Mouse (Mus musculus): ENCODE measurements around the gene Cdca7l.
"Not testable (repeated sequence)": the region's sequence is repeated elsewhere in the genome, so short reads cannot be mapped to it uniquely, and the experiment has no call there.

Cdca7l gene

DNA sequence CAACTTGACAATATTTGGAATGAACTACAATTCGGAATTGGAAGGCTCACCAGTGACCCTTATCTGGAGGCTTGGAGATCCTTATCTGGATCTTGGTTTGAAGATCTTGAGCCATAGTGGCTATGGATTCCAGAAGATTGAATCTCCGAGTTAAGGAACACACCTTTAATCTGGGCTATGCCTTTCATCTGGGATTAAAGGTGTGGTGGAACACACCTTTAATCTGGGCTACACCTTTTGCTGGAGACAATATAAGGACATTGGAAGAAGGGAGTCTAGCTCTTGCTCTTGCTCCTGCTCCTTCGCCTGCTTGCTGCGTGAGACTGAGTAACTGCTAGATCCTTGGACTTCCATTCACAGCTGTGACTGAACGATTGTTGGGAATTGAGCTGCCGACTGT is at the start of gene Cdca7l:
TSS of gene Cdca7l (plus strand) at position 301 of the 400 bp plus-strand sequence.
- DNase-seq = not testable (repeated sequence)

DNA sequence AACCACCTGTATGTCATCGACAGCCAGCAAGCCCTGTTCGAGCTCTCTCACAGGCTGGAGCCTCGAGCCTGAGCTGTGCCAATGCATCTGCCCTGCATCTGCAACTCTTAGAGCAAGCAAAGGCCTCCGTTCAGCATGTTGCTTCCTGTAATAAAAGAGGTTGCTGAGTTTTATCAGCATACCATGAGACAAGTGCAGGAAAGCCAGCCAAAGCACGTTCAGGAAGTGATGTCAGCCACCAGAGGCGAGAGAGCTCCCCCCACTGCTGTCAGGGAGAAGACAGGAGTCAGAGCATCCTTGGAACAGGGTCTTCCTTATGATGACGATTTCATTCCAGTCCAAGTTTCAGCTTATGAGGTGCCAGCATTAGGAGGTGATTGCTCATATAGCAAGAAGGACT is 48.1 kb upstream of the Cdca7l start:
- peak; percentile 34 to 43 for DNase-seq

DNA sequence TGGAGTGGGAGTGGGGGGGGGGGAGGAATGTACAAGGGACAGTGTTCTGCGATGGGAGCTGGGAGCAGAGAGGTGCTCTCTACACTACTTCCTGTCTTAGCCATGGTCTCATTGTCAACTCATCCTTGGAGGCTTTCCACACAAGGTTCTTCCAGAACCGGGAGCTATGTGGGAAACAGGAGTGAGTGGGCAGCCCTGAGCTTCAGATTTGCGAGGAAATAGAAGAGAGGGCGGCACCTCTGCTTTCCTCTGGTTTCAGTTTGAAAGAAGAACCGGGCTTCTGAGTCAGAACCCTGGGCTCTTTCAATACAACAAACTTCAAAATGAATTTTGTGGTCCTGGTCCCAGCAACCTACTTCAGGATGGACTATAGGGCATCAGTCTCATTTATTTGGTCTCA is 43.7 kb upstream of the Cdca7l start:
- DNase-seq = no peak

DNA sequence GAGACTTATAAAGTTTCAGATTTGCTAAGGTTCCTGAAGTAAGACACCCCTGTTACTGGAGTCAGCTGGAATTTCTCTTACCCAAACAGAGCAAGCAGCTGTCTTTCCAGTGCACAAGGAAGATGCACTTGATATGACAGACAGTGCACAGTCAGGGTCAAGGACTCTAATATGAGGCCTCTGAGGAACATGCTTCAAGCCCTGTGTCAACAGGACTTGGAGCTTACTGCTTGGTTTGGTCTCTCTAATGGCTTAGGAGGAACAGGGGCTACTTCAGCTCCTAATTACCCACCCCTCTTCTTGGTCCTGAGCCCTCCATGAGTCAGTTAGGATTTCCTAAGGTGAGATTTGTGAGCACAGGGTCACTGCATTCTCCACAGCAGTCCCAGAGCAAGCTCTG is 43.2 kb upstream of the Cdca7l start:
- no peak for DNase-seq

DNA sequence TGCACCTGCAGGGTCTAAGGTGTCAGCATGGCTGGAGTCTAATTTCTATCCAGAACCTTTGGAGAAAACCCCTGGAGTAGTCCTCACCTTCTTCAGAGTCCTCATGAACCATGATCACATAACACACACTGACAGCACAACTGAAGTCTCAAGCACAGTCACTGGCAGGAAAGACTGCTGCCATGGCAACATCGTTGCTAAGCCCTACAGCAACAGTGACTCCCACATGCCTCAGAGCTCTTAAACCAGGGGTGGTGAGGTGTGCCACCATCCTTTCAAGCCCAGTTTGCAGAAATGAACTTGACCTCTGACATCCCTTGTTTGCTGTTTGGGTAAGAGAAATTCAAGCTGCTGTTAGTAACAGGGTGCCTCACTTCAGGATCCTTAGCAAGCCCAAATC is 42.4 kb upstream of the Cdca7l start:
- peak; percentile 24 to 27 for DNase-seq

DNA sequence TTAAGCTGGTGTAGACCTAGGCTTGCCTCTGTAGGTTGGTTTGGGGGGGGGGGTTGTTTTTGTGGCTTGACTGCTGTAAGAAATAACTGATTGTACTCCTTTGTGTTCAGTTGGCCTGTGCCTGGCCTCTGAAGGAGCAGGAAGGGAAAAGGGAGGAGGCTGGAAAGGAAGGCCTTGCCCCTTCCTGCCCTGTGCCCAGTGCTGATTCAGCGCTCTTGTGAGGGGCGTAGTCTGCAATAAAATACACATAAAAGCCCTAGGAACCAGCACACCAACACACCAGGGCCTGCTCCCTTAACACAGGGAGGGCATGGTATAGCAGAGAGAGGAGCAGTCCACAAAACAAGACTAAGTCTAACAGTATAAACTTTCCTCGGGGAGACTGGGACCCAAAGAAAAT is 40.8 kb upstream of the Cdca7l start:
- DNase-seq = peak; percentile 47 to 61

DNA sequence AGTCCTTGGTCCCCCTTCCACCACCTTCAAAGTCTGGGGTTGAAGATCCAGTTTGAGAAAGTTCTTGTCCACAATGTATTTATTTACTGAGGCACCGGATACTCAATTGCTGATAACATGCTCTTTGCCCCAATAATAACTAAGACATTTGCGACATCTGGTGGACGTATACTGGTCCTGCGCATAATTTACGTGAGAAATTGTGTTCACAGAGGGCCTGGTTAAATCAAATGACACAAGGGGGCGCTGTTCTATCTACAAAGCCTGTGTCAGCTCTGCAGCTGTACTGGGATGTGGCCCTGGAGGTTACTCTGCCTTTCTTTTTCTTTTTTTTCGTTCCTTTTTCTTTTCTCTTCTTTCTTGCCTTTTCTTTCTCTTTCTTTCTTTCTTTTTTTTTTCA is 39.2 kb upstream of the Cdca7l start:
- peak; percentile 83 to 85 for DNase-seq

DNA sequence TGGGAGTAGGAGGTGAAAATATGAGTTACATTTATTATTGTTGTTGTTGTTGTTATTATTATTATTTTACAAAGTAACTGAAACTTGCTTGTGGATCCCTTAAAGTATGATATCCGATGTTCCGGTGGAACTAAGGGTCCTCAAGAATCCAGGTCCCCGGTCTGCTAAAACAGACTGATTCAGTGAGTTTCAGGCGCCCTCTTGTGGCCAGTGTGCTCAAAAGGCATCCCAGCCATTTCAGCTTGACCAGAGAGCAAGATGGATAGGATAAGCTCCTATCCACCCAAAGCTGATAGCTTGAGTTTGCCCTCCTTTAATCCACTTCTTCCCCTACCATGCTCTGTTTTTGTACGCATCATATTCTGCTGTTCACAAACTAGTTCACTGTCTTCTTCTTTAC is 35.0 kb upstream of the Cdca7l start:
- peak; percentile 66 to 89 for DNase-seq

DNA sequence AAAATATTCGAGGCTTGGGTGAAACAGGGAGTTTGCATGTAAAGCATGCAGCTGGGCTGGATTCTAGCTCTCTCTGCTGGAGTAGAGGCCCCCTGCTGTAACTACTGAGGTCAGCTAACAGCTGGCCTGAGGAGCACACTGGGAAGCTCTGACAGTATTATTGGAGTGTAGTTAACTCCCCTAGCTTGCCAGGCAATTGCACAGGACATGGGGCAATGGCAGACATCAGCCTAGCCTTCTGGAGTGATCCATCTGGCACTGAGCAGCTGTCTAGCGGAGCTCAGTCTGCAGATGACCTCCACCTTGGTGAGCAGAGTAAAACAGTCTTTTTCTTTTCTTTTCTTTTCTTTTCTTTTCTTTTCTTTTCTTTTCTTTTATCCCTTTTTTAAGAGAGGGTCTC is 33.9 kb upstream of the Cdca7l start:
- DNase-seq = no peak

DNA sequence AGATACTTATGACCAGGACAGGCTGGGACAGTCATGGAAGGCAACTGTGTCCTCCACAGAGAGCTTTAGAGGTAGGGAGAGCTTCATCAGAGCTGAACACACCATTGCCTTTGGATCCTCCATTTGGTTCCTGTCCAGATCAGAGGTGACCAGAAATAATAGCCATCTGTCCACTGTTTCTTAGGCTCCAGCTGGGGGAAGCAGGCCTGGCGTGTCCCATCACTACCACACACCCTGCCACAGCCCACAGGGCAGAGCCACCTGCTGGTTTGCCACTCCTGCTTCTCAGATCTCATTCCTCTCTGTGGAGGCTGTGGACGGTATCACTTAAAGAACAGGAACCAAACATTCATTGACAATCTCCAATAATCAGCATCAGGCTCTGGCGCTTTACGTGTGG is 32.9 kb upstream of the Cdca7l start:
- DNase-seq = no peak

DNA sequence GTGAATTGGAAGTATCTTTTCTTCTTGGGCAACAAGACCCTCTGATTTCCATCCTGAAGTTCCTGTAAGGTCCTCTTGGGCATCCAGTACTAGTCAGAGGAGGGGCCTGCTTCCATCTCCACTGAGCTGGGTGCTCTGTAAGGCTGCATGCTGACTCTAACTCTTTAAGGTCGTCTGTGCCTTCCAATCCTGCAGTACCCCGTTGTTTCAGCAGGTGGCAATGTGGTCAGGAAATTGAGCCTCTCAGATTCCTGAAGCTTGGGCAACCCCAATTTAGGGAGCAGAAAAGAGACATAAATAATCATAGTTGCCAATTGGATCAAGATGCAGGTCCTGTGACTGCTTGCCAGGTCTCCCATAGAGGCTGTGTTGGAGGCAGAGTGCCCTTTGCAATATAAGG is 31.5 kb upstream of the Cdca7l start:
- DNase-seq = peak; percentile 35 to 83

DNA sequence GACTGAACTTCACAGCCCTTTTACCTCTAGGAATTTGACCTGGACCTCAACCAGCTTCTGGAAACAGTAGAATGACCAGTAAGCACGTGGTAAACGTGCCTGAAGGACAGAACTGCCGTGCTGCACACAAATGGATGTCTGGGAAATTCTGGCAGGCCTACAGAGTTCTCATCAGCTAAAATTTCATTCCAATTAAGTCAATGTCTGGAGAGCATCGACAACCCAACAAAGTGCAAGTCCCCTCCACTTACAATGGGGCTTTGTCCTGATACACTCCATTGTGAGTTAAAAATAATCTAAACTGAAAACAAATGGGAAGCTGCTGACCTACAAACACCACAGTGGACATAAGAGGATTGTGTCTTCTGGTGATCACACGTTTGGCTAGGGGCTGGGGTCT is 27.2 kb upstream of the Cdca7l start:
- no peak for DNase-seq

DNA sequence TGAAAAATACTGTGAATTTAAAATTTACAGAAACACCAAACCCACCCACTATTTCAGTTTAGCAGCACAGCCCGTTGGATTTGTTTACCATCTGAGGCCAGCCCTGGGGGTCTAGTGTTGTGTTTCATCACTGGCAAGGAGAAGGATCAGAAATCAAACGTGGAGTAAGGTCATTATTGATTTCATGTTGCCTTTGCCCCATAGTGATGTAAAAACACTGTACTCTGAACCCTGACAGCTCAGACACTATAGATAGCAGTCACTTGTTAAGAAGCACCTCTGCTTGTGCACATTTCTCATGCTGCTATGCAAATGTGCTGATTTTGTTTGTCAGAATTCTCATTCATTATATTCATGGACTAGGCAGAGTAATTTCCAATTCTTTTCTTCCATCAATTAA is 22.7 kb upstream of the Cdca7l start:
- no peak for DNase-seq

DNA sequence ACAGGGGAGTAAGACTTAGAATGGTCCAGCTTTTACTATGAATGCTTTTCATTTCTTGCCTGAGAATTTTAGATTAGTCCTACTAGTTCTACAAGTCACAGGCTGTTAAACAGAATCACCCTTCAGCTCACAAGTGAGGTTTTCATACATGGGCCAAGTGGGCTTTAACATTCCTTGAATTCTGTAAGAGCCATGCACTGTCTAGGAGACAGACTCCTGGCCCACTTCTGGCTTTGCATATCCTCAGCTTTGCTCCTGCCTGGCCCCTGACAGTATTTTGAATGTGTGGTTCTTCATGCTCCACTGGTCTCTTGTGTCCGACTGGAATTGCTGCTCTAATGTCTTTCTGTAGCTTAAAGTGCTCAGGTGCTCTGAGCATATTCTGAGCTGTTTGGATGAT is 20.7 kb upstream of the Cdca7l start:
- DNase-seq = no peak

DNA sequence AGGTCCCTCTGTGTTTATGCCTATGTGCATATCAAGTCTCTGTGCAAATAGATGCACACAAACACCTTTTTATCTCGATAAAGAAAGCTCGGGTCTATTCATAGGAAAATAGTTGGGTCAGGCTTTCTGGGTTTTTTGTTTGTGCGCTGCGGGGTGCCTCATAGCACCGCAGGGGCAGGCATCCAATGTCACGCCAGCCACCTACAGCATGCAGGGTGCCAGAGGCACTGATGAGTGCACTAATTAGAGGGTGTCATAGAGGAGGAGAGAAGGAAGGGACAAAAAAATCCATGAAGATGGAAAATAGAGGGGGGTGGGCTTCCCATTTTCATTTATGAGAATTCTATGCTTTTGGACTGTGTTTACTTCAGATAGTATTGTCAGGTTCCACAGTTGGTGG is 17.5 kb upstream of the Cdca7l start:
- no peak for DNase-seq

DNA sequence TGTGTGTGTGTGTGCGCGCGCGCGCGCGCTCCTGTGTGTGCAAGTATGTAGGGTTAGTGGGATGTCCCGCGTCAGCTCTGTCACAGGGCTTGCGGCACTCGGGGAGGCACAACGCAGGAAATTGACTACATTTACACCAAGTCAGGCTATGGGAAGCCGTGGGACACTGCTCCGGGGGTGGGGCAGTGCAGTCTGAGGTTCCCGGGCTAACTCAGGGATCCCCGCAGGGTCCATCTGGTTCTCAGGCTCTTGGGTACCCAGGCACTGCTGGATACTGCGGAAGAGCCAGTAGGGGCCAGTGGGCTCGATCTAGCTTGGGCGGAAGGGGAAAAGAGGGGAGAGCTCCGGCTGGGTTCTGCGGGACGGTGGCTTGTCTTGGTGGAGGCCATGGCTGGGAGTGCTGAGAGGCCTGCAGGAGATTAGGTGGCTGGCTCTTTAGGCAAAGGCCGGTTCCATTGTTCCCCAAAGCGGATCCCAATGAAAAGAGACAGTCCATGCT is 15.5 kb upstream of the Cdca7l start:
- no peak for DNase-seq

DNA sequence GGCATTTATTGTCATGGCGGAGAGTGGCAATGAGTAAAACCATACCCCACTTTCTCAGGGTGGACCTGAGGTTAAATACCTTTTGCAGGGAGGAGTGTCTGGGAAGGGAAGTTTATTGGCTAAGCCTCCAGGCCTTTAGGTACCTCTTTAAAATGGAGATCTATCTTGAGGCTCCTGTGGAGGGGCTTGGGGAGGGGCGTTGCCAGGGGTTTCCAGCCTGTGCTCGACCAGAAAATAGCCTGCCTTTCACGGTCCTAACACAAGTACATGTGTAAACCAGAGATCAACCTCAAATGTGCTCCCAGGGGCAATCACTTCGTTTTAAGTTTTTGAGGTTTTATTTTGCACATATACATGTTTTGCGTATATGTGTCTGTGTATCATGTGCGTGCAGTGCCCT is 15.1 kb upstream of the Cdca7l start:
- no peak for DNase-seq

DNA sequence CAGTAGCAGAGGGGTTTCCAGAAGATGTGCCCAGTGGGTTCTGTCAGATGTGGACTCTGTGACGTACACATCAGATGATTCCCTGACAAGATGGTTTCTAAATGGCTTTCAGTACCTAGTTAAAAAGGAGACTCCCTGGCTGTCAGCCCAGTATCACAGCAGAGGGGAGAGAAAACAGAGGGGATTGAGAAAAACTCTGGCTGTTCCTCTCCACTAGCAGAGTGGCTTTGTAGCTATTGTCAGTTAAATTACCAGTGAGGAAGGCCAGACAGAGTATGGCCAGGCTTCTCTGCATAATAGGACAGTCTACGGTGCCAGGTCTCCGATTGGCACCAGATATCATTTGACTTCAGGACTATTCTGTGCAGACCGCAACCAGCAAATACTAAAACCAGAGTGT is 8.8 kb upstream of the Cdca7l start:
- DNase-seq = no peak

DNA sequence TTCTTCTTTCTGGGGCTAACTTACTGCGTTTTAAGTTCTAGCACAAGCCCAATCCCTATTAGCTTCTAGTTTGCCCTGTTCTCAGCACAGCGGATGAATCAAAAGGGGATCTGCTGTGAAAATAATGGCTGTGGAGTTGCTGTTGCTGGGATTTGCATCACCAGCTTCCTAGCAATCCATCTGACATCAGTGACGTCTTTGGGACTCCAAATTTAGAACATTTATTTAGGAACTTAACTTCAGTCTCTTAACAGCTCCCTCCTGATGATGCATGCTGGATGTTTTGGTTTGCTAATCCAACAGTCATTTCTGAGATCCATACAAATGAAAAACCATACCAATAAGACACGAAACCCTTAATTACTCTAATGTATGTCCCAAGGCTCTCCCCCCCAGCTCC is 1.5 kb downstream of the Cdca7l start:
- DNase-seq = no peak

DNA sequence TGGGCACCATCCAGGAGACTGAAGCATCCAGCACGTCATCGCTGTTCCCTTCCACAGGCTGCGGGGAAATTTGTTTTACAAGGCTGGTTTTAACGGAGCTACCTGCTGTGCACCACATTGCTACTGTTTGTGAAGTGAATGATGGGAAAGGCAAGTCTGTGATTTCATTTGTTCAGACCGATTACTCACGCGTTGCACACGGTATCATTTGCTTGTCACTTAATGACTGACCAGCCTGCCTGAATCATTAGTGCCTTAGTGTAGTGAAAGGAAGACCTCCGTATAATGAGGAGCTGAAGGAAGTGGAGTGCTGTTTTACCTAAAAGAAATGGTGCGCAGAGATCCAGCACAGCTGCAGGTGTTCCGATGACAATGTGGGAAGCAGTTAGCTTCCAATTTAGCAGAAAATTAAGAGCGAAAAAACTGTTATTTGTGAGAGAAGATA is 1.9 kb downstream of the Cdca7l start:
- DNase-seq = no peak

DNA sequence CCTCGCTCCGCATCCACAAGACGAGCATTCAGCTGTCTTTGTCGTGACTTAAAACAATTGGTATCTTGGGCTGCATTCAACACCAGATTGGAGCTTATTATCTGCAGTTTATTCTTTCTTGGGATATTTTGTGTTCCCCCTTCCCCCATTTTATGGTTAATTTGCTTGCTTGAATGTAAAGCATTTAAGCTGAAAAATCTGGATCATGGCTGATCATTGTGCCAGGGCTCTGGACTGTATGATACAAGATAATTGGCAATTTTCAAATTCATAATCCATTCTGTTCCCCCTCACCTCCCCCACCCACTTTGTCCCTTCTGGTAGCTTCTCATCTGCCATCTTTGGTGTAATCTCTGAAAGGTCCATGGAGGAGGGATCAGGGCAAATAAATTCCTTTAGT is 2.4 kb downstream of the Cdca7l start:
- DNase-seq = no peak

DNA sequence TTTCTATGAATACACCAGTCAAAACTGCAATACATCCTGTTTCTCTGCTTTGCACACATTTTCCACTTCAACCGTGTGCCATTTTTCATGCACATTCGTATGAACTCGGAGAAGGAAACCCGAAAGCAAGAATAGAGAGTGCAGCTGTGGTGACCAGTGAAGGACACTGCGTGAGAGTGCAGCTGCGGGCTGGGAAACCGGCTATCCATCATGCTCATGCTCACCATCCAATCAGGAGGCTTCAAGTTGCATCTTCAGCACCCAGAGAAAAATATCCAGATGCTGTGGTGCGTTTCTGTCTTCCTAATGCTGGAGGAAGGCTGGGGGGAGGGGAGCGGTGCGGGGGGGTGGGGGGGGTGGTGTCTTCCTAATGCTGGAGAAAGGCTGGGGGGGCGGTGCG is 3.5 kb downstream of the Cdca7l start:
- no peak for DNase-seq

DNA sequence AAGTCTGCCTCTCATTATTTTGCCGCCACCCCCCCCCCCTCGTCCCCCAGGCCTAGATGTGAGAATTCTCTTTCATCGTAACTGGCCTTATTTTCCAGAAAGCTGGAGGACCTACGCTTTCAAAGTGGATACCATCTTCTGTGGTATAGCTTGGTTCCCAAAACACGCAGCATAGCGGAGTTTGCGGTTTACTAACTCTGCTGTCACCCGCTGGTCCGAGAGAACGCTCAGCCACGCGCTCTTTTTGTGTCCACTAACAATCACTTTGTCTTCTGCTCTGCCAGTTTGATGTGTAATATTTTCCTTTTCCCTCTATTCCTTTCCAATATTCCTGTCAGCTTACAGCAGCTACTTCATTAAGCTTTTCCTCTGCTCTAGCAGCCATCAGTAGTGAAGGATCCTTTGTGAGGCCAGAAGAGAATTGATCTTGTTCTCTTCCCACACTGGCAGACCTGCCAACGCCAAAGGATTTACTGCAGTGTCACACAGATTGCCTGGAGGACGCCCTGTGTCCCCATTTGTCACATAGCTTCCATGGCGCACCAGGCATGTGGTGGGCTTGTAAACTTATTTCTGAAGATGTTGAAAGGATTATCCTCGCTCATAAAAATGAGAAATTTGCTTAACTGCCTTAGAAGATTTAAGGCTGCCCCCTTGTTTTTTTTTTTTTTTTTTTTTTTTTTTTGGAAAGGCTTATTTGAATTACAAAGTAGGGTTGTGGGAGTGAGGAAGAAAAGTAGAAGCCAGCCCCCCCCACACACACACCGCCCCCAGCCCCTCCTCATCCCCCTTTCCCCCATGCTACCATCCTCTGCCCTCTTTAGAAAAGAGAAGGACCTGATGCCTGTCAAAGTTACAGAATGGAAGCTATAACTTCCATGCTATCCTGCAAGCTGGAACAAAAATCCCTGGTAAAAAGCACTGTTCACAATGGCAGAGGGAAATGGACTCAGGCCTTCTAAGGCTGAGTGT is 4.6 kb downstream of the Cdca7l start:
- DNase-seq = no peak

DNA sequence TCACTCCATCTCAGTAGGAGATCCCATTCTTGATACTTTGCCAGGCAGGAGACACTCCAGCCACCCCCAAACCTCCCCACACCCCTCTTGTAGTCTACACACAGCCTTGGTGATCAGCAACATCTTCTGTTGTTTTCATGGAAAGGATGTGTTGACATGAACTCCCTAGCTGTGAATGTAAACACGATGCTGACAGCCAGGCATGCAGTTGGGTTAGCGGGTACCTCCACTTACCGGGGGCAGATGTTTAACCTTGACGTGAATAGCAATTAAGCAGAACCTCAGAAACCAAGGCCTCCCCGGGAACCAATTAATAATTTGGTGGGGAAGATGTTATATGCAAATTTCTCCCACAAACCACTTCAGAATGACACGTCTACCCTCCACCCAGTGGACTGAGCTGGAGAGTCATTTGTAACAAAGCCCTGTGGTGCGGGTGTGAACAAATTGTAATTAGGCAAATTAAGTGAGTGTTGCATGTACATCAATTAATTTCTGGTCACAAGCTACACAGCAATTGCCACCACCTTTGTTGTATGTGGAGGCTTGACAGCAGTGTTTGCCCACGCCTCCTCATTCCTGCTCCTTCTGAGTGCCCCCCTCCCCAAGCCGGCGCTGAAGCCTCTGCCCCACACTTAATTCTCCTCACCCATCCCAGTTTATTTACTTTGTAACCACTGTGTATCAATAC is 5.4 kb downstream of the Cdca7l start:
- DNase-seq = no peak
